Mouse (Mus musculus) midbrain, embryonic 10.5 days (tissue): ENCODE measurements around the gene Bicc1. TPM values are rescaled to one million over a fixed set of nuclear protein-coding genes. Genes with fewer than 3 reads are reported as not detected.

Source experiments
- DNase-seq: peaks from one replicate; pipeline ENCODE4 v3.0.0-alpha.2; 2017; ENCODE audit warnings: low spot score
- H3K27ac ChIP-seq: fragments of 300-500 bp; sonication (generic); replicated peaks from 2 replicates; pipeline ENCODE4 v1.5.1; 2016; ENCODE audit warnings: mild to moderate bottlenecking
- H3K27me3 ChIP-seq: fragments of 300-500 bp; sonication (generic); 2 replicates; pipeline ENCODE4 v1.6.1; 2016; ENCODE audit warnings: low read depth, mild to moderate bottlenecking; ENCODE audit not compliant: poor library complexity, severe bottlenecking
- H3K36me3 ChIP-seq: fragments of 300-500 bp; sonication (generic); 2 replicates; pipeline ENCODE4 v1.6.1; 2016; ENCODE audit warnings: mild to moderate bottlenecking, moderate library complexity
- H3K4me1 ChIP-seq: fragments of 300-500 bp; sonication (generic); 2 replicates; pipeline ENCODE4 v1.6.1; 2016
- H3K4me3 ChIP-seq: fragments of 300-500 bp; sonication (generic); 2 replicates; pipeline ENCODE4 v1.5.1; 2016; ENCODE audit warnings: mild to moderate bottlenecking, moderate library complexity
- H3K9me3 ChIP-seq: fragments of 300-500 bp; sonication (generic); replicated peaks from 2 replicates; pipeline ENCODE4 v1.6.1; 2016; ENCODE audit warnings: mild to moderate bottlenecking
- WGBS: fragments of 180-500 bp; shearing (Covaris S2); methylation state at CpG from one replicate; pipeline ENCODE4 v1.1.7; 2016; 5-methylcytosine and 5-hydroxymethylcytosine counted together
- polyA plus RNA-seq: library from polyadenylated mRNA; unstranded; fragments of >200 nt; fragmentation: Nextera tagmentation; extraction: Ambion mirVana; gene quantifications from 2 replicates; pipeline ENCODE4 v1.2.1, GENCODE M21; 2016

Gene Bicc1
- polyA plus RNA-seq, 1 experiment from 2014 or later, result 4.1 TPM

GRCm38 (mm10) chr10:71106491-71107205, 52.9 kb downstream of the Bicc1 start:
- Histone ChIP-seq H3K4me1 (no peaks in the 10 kb centered on the region), H3K27ac (no peak overlapping the region), H3K36me3 (no peaks in the 10 kb centered on the region), H3K27me3 (no peaks in the 10 kb centered on the region), H3K4me3 (no peak overlapping the region), H3K9me3 (no peaks in the 10 kb centered on the region)
- WGBS, result 91% methylated on average over 9 of the region's 9 CpGs
- no peak for DNase-seq

DNA sequence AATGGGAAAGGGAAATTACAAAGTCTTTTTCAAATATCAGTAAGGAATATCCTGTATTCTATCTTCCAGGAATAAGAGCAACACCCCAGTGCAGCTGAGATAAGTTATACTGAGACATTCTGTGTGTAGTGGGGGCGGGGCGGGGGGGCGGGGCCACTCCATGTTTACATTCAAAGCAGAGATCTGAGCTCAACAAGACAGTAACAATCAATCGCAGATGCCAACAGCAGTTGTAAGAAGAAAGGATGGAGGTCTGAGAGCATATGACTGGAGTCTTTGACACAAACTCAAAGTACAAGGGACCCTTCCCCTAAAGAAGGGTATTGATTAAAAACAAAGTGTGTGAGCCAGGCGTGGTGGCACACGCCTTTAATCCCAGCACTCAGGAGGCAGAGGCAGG, 54.7 kb downstream of the Bicc1 start:
- no peaks in the 10 kb centered on the region for H3K27me3 ChIP-seq
- WGBS, result 75% methylated on average over 6 of the region's 6 CpGs
- H3K36me3 ChIP-seq, result no peaks in the 10 kb centered on the region
- H3K4me3 ChIP-seq, result no peak overlapping the region
- no peak overlapping the region for H3K27ac ChIP-seq
- DNase-seq, result no peak
- H3K4me1 ChIP-seq, result no peaks in the 10 kb centered on the region
- no peaks in the 10 kb centered on the region for H3K9me3 ChIP-seq

GRCm38 (mm10) chr10:71100815-71101499, 58.5 kb downstream of the Bicc1 start:
- 76% methylated on average over 8 of the region's 8 CpGs for WGBS
- no peak overlapping the region for H3K4me3 ChIP-seq
- DNase-seq, result no peak
- H3K27ac ChIP-seq, result no peak overlapping the region
- H3K4me1 ChIP-seq, result no peaks in the 10 kb centered on the region
- H3K9me3 ChIP-seq, result no peaks in the 10 kb centered on the region
- H3K36me3 ChIP-seq, result no peaks in the 10 kb centered on the region
- H3K27me3 ChIP-seq, result no peaks in the 10 kb centered on the region

- WGBS, result 95% methylated on average over 8 of the region's 8 CpGs
- H3K36me3 ChIP-seq, result no peaks in the 10 kb centered on the region
- H3K4me3 ChIP-seq, result no peak overlapping the region
- H3K9me3 ChIP-seq, result no peaks in the 10 kb centered on the region
- no peaks in the 10 kb centered on the region for H3K27me3 ChIP-seq
- no peak overlapping the region for H3K27ac ChIP-seq
- no peak for DNase-seq
- H3K4me1 ChIP-seq, result no peaks in the 10 kb centered on the region
These were observed 64.7 kb downstream of the Bicc1 start for GRCm38 (mm10) chr10:71094707-71095254.

DNA sequence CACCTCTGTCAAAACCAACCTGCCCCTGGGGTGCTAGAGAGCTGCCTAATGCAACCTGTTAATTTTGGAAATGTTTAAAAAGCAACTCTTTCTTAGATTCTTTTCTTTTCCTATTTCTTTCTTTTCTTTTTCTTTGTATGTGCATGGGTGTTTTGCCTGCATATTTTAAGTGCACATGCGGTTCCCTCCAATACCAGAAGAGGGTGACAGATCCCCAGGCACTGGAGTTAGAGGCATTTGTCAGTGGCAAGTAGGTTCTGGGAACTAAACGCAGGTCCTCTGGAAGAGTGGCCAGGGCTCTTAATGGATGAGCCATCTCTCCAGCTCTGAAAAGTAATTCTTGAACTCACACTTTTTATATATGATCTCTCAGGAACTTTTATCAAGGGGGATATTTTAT, 66.2 kb downstream of the Bicc1 start:
- no peaks in the 10 kb centered on the region for H3K9me3 ChIP-seq
- no peak overlapping the region for H3K4me3 ChIP-seq
- H3K27me3 ChIP-seq, result no peaks in the 10 kb centered on the region
- no peaks in the 10 kb centered on the region for H3K4me1 ChIP-seq
- 77% methylated on average over 2 of the region's 2 CpGs for WGBS
- DNase-seq, result no peak
- no peak overlapping the region for H3K27ac ChIP-seq
- H3K36me3 ChIP-seq, result no peaks in the 10 kb centered on the region

- no peak overlapping the region for H3K4me3 ChIP-seq
- no peaks in the 10 kb centered on the region for H3K4me1 ChIP-seq
- 94% methylated on average over 4 of the region's 4 CpGs for WGBS
- no peaks in the 10 kb centered on the region for H3K9me3 ChIP-seq
- no peaks in the 10 kb centered on the region for H3K27me3 ChIP-seq
- no peaks in the 10 kb centered on the region for H3K36me3 ChIP-seq
- no peak overlapping the region for H3K27ac ChIP-seq
- DNase-seq, result no peak
These were observed 72.2 kb downstream of the Bicc1 start for GRCm38 (mm10) chr10:71087359-71087716.

GRCm38 (mm10) chr10:71086571-71087358, 72.7 kb downstream of the Bicc1 start:
- 86% methylated on average over 4 of the region's 4 CpGs for WGBS
- Histone ChIP-seq H3K27ac (no peak overlapping the region), H3K9me3 (no peaks in the 10 kb centered on the region), H3K27me3 (no peaks in the 10 kb centered on the region), H3K4me1 (no peaks in the 10 kb centered on the region), H3K4me3 (no peak overlapping the region), H3K36me3 (no peaks in the 10 kb centered on the region)
- DNase-seq, result no peak

- no peak overlapping the region for H3K27ac ChIP-seq
- no peak for DNase-seq
- H3K4me3 ChIP-seq, result no peak overlapping the region
- no peaks in the 10 kb centered on the region for H3K9me3 ChIP-seq
- H3K27me3 ChIP-seq, result no peaks in the 10 kb centered on the region
- H3K36me3 ChIP-seq, result no peaks in the 10 kb centered on the region
- WGBS, result 87% methylated on average over 6 of the region's 6 CpGs
- H3K4me1 ChIP-seq, result no peaks in the 10 kb centered on the region
These were observed 76.5 kb downstream of the Bicc1 start for GRCm38 (mm10) chr10:71082986-71083385.

DNA sequence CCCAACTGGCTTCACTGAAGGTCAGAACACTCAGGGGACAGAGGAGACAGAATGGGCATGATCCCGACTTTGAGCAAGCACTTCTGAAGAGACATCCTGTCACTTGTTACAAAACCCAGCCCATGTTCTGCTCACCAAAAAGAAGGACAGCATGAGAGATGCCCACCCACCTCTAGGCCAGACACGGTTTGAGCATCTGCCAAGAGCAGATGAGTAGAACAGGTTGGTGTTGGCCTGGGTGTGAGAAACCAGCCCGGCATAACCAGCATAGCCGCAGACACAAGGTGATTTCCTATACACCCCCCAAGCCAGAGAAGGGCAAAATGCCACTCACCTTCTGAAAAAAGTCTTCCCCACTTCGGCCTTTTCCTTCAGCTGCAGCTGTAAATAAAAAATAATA, 80.6 kb downstream of the Bicc1 start:
- WGBS, result 86% methylated on average over 5 of the region's 5 CpGs
- no peaks in the 10 kb centered on the region for H3K4me1 ChIP-seq
- no peak overlapping the region for H3K27ac ChIP-seq
- no peaks in the 10 kb centered on the region for H3K9me3 ChIP-seq
- H3K36me3 ChIP-seq, result no peaks in the 10 kb centered on the region
- H3K27me3 ChIP-seq, result no peaks in the 10 kb centered on the region
- DNase-seq, result no peak
- no peak overlapping the region for H3K4me3 ChIP-seq

DNA sequence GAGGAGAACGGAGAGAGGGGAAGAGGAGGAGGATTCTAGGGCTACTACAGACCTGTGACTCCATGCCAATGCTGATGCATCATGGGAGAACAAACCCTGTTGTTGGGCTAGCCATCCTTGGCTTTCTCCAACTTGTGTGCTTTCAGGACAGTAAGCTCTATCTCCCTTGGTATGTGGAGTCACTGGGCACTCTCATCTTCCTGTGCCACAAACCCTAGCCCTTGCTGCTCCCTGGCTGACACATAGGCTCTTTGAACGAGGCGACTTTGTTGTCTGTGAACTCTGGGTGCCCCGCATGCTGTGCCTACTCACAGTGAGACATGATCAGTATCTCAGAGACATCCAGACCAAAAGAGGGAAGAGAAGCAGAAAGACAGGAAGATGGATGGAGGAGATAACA, 94.5 kb downstream of the Bicc1 start:
- 82% methylated on average over 4 of the region's 4 CpGs for WGBS
- H3K36me3 ChIP-seq, result no peaks in the 10 kb centered on the region
- no peaks in the 10 kb centered on the region for H3K9me3 ChIP-seq
- no peak overlapping the region for H3K27ac ChIP-seq
- no peak overlapping the region for H3K4me3 ChIP-seq
- DNase-seq, result no peak
- no peaks in the 10 kb centered on the region for H3K4me1 ChIP-seq
- H3K27me3 ChIP-seq, result no peaks in the 10 kb centered on the region

DNA sequence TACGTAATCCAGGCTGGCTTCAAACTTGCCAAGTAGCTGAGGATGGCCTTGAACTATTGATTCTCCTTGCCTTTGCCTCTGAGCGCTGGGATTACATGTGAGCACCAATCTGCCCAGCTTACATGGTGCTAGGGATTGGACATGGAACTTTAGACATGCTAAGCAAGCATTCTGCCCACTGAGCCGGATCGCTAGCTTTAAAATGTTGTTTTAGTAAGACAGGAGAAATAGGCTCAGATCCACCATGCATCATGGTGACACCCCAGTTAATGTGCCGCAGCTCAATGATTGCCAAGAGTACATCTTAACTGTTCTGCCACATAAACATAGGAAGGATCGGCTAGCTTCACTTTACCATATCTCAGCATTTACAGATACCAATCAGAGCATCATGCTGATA, 94.9 kb downstream of the Bicc1 start:
- H3K36me3 ChIP-seq, result no peaks in the 10 kb centered on the region
- 96% methylated on average over 6 of the region's 6 CpGs for WGBS
- no peaks in the 10 kb centered on the region for H3K27me3 ChIP-seq
- H3K27ac ChIP-seq, result no peak overlapping the region
- no peak overlapping the region for H3K4me3 ChIP-seq
- no peaks in the 10 kb centered on the region for H3K4me1 ChIP-seq
- no peak for DNase-seq
- H3K9me3 ChIP-seq, result no peaks in the 10 kb centered on the region

DNA sequence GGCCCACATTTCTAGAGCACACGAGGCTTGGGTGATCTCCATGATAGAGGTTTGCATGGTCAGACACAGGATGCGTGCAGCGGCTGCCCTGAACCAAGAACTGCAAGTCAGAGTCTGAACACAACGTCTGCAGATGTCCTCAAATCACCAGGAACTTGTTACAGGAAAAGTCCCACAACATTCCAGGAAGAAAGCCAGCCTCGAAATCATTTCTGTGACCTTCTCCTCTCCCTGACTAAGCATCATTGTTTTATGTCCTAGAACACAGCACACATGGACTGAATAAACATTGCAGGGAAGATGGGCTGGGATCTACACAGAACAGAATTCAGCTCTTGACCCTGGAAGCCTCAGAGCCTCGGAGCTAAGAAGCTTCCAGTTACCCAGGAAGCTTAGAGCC, 97.3 kb downstream of the Bicc1 start:
- H3K36me3 ChIP-seq, result no peaks in the 10 kb centered on the region
- H3K27ac ChIP-seq, result no peak overlapping the region
- WGBS, result 83% methylated on average over 6 of the region's 6 CpGs
- H3K4me1 ChIP-seq, result peaks cover 6% of the 10 kb centered on the region; the same call in 1 of the 2 replicates
- H3K4me3 ChIP-seq, result no peak overlapping the region
- H3K9me3 ChIP-seq, result no peaks in the 10 kb centered on the region
- H3K27me3 ChIP-seq, result no peaks in the 10 kb centered on the region
- DNase-seq, result no peak

GRCm38 (mm10) chr10:71060269-71060668, 99.2 kb downstream of the Bicc1 start:
- H3K9me3 ChIP-seq, result no peaks in the 10 kb centered on the region
- no peaks in the 10 kb centered on the region for H3K27me3 ChIP-seq
- peak; percentile 22 for DNase-seq

More at GRCm38 (mm10) chr10:71060269-71060668, 99.2 kb downstream of the Bicc1 start:
- Histone ChIP-seq H3K27ac (no peak overlapping the region), H3K4me1 (peaks cover 6% of the 10 kb centered on the region; the same call in 1 of the 2 replicates), H3K36me3 (no peaks in the 10 kb centered on the region), H3K4me3 (no peak overlapping the region)
- 77% methylated on average over 2 of the region's 2 CpGs for WGBS
